Mouse (Mus musculus): ENCODE measurements at regions not wholly inside any gene's neighbourhood (a gene's known extent, or its start where the extent isn't known, plus 50 kb on each side); places are given as distances from the start of the nearest gene placed in this dataset.

GRCm38 (mm10) chr13:54290066-54290465 is 81.1 kb upstream of the Cplx2 start:
- TF ChIP-seq CTCF (IDR thresholded peaks at IDR 0.05; ENCODE audit: insufficient read depth, low read depth, low read length): no peak
- TF ChIP-seq POLR2A (IDR thresholded peaks at IDR 0.05; ENCODE audit: insufficient read depth, low read depth, low read length): no peak

Data from olfactory bulb, adult 2 months (tissue).